Mouse (Mus musculus) c-Kit-negative CD71-positive TER-119-positive erythroid progenitor cells, embryonic 14.5 days (primary cell): Measurements from ENCODE around the gene H2-D1.
"Not testable (repeated sequence)": the region's sequence is repeated elsewhere in the genome, so short reads cannot be mapped to it uniquely, and the experiment has no call there.

ENCODE experiments used
- DNase-seq: peaks from one replicate; pipeline ENCODE4 v3.0.0-alpha.2; 2013; ENCODE audit warnings: low read depth, low spot score

Gene H2-D1

GRCm38 (mm10) chr17:35303756-35304350 lies 41.3 kb downstream of the H2-D1 start:
- DNase-seq: no peak

GRCm38 (mm10) chr17:35304478-35304877 lies 41.9 kb downstream of the H2-D1 start:
- DNase-seq: no peak

GRCm38 (mm10) chr17:35304921-35305320 lies 42.4 kb downstream of the H2-D1 start:
- DNase-seq: not testable (repeated sequence)
